Mouse (Mus musculus) heart, adult 2 months (tissue): ENCODE results near the gene Uba5. TPM values are rescaled to one million over a fixed set of nuclear protein-coding genes. Genes with fewer than 3 reads are reported as not detected.

Experiments used
- DNase-seq, 2 experiments: peaks; one replicate each; pipeline ENCODE4 v3.0.0; 2021
- H3K27ac ChIP-seq: fragments of 200-600 bp; 2 replicates; pipeline ENCODE4 v1.8.1; 2022
- H3K27me3 ChIP-seq: fragments of 200-500 bp; 2 replicates; pipeline ENCODE4 v1.6.1; 2012; ENCODE audit warnings: mild to moderate bottlenecking, low read length, inconsistent platforms, mixed read lengths; ENCODE audit not compliant: control insufficient read depth, insufficient read depth
- H3K36me3 ChIP-seq: fragments of 200-500 bp; 2 replicates; pipeline ENCODE4 v1.6.1; 2012; ENCODE audit warnings: low read length, inconsistent platforms; ENCODE audit not compliant: control insufficient read depth, insufficient read depth
- H3K4me1 ChIP-seq: fragments of 200-500 bp; 2 replicates; pipeline ENCODE4 v1.6.1; 2011; ENCODE audit warnings: low read length; ENCODE audit not compliant: control insufficient read depth, insufficient read depth
- H3K4me3 ChIP-seq: fragments of 200-600 bp; 2 replicates; pipeline ENCODE4 v1.8.1; 2022
- H3K79me2 ChIP-seq: fragments of 200-500 bp; replicated peaks from 2 replicates; pipeline ENCODE4 v1.6.1; 2012; ENCODE audit warnings: mild to moderate bottlenecking, inconsistent platforms, low read length, moderate library complexity, mixed read lengths; ENCODE audit not compliant: control insufficient read depth, insufficient read depth
- H3K9ac ChIP-seq: fragments of 200-500 bp; 2 replicates; pipeline ENCODE4 v1.6.1; 2012; ENCODE audit warnings: low read depth, mild to moderate bottlenecking, control low read depth, inconsistent platforms, low read length, mixed read lengths
- CTCF ChIP-seq: fragments of 200-600 bp; IDR thresholded peaks from 2 replicates; pipeline ENCODE4 v1.8.1; 2022; ENCODE audit warnings: antibody characterized with exemption, mild to moderate bottlenecking, moderate library complexity
- EP300 ChIP-seq: fragments of 200-500 bp; IDR thresholded peaks from 2 replicates; pipeline ENCODE4 v1.6.1; 2011; ENCODE audit warnings: low read depth, low read length, control low read depth; ENCODE audit not compliant: insufficient read depth
- POLR2A ChIP-seq: fragments of 200-500 bp; IDR thresholded peaks from 2 replicates; pipeline ENCODE4 v1.6.1; 2011; ENCODE audit warnings: mild to moderate bottlenecking, low read depth, low read length, control low read depth; ENCODE audit not compliant: insufficient read depth
- WGBS: fragments of 180-500 bp; shearing (Covaris S2); methylation state at CpG from one replicate; pipeline ENCODE4 v1.1.7; 2018; 5-methylcytosine and 5-hydroxymethylcytosine counted together
- intact Hi-C: fragments of 180-260 bp; cut with DNase I; formaldehyde crosslinking; loops from one replicate; pipeline ENCODE4 v1.15.1; 2025
- polyA plus RNA-seq: library from polyadenylated mRNA; depleted of rRNA; stranded (reverse); fragments of >200 nt; gene quantifications from 2 replicates; pipeline ENCODE4 v1.2.3, GENCODE M21; 2012
- total RNA-seq, 2 experiments: library from RNA; stranded (reverse); gene quantifications; 2 replicates each; pipeline ENCODE4 v1.2.3; 2021

The Uba5 gene
- total and polyA plus RNA-seq, 3 experiments, result 11.4 to 16.0 (median 14.8) TPM

DNA sequence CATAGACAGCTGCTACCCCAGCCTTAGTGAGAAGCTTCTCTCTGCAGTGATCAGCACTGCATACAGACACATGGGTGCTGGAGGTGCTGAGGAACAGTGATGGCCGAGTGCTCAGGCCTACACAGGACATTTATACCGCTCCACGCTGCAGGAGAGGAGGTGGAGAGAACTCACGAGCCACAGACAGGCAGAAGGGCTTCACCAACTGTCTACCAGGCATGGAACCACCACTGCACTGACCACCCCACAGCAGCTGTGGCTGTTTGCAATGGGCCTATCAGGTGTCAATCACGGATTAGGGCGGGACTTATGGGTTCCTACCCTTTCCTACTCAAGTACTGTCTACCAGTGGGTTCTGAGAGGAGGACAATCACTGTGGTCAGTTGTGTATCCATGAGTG, 11.9 kb downstream of the Uba5 start:
- no peaks in the 10 kb centered on the region for H3K27me3 ChIP-seq

DNA sequence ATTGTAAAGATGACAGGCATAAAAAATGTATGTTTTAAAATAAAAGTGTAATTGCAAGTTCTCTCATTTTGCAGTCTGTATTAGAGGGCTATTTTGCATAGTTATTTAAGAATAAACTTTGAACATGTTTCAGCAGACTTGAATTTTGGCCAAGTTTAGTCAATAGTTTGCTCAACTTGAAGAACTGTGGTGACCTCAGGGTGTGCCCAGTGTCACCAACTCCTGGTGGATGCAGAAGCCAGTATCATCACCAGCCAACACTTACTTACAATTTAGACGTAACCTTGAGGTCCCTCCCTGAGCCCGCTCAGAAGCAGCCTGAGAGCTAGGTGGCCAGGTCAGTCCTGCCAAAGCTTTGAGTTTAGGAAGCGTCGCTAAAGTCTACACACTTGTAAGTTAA, 19.3 kb downstream of the Uba5 start:
- Histone ChIP-seq H3K4me3 (no peak overlapping the region), H3K36me3 (no peaks in the 10 kb centered on the region), H3K9ac (no peak overlapping the region), H3K79me2 (no peaks in the 10 kb centered on the region), H3K27me3 (no peaks in the 10 kb centered on the region), H3K27ac (no peak overlapping the region), H3K4me1 (no peaks in the 10 kb centered on the region)
- no peak for TF ChIP-seq POLR2A
- no peak for TF ChIP-seq EP300
- TF ChIP-seq CTCF, result no peak
- intact Hi-C loops, result no loop called here
- 76% methylated on average over 4 of the region's 4 CpGs for WGBS
- no peak for DNase-seq

More for the DNA sequence above, 11.9 kb downstream of the Uba5 start:
- Histone ChIP-seq H3K36me3 (no peaks in the 10 kb centered on the region; the same call in 1 of the 2 replicates), H3K9ac (no peak overlapping the region), H3K4me1 (no peaks in the 10 kb centered on the region), H3K4me3 (no peak overlapping the region), H3K27ac (no peak overlapping the region), H3K79me2 (no peaks in the 10 kb centered on the region)
- no peak for DNase-seq
- TF ChIP-seq CTCF, result no peak
- TF ChIP-seq POLR2A, result no peak
- TF ChIP-seq EP300, result no peak
- intact Hi-C loops, result no loop called here
- WGBS, result 93% methylated on average over 6 of the region's 6 CpGs

DNA sequence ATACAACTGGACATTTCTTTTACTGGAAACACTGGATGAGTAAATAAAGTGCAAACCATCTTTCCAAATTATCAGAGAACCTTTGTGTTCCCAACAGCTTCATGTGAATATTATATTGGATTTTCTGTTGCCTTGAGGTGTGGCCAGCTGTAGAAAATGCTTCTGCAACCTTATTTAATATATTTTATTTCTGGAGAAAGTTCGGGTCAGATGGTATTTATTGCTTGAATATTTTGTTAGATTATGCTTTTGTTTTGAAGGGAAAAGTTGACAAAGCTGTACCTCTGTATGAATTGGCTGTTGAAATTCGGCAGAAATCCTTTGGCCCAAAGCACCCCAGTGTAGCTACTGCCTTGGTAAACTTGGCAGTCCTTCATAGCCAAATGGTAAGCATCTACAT, 22.6 kb downstream of the Uba5 start, which contains the start of gene Gm28305:
Gm28305 (plus strand) TSS at position 301 of the 400 bp plus-strand sequence.
- Histone ChIP-seq H3K27ac (no peak within 1 kb of the TSS), H3K36me3 (no peaks in the 10 kb centered on the region), H3K27me3 (no peaks in the 10 kb centered on the region), H3K4me1 (no peaks in the 10 kb centered on the region), H3K79me2 (no peaks in the 10 kb centered on the region), H3K4me3 (no peak within 1 kb of the TSS), H3K9ac (no peak within 1 kb of the TSS)
- TF ChIP-seq EP300 (no peak), POLR2A (no peak)
- no peak for DNase-seq
- WGBS, result 56% methylated on average over 2 of the region's 2 CpGs
- intact Hi-C loops, result no loop called here

DNA sequence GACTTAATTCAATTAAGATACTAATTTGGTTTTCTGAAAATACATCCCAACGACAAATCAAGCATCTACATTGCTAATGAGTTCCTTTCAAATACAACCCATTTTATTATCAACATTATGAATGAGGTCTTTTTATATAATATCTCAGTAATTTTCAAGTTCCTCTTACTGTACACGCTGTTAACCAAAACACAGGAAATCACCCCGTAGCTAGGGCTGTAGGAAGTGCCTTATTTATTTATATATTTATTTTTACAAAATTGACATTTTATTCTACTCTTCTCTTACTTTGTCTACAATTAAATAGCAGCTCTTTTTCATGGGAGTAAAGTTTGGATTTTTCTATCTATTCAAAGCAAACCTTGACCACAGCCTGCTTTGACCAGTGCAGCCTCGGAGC, 23.2 kb downstream of the Uba5 start:
- Histone ChIP-seq H3K4me1 (no peaks in the 10 kb centered on the region), H3K79me2 (no peaks in the 10 kb centered on the region), H3K27ac (no peak overlapping the region), H3K4me3 (no peak overlapping the region), H3K27me3 (no peaks in the 10 kb centered on the region), H3K36me3 (no peaks in the 10 kb centered on the region), H3K9ac (no peak overlapping the region)
- intact Hi-C loops, result loop anchor here (5.0 kb wide), 1 partner anchor 38 kb away; no protein-coding TSS in a partner anchor
- no peak for DNase-seq
- TF ChIP-seq EP300, result no peak
- TF ChIP-seq POLR2A, result no peak
- no peak for TF ChIP-seq CTCF
- whole genome bisulfite sequencing, result 73% methylated on average over 4 of the region's 4 CpGs

DNA sequence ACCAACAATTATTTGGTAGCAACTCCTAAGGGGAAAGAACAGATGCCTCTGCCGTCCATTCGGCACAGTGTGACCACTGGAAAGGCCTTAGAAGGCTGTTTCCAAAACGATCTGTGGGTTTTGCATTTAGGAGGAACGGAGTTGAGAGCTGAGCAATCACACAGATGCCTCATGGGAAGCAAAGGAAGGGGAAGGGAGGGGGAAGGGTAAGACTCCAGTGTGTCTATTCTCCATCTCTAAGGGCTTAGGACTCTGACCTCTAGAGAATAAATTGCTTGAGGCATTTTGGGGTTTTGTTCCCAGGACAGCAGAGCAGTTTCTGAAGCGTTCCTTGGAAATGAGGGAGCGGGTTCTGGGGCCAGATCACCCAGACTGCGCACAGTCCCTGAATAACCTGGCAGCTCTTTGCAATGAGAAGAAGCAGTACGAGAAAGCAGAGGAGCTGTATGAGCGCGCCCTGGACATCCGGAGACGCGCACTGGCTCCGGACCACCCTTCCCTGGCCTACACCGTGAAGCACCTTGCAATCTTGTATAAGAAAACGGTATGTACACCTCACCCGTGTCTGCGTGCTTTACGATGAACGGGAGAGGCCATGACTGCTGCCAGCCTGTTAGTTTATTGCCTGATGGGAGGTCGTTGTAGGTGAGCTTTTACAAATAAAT, 23.8 kb downstream of the Uba5 start:
- Histone ChIP-seq H3K4me3 (no peak overlapping the region), H3K36me3 (no peaks in the 10 kb centered on the region), H3K4me1 (no peaks in the 10 kb centered on the region), H3K27ac (no peak overlapping the region), H3K9ac (no peak overlapping the region), H3K27me3 (no peaks in the 10 kb centered on the region), H3K79me2 (no peaks in the 10 kb centered on the region)
- intact Hi-C loops, result loop anchor here (5.0 kb wide), 1 partner anchor 38 kb away; no protein-coding TSS in a partner anchor
- TF ChIP-seq POLR2A, result no peak
- TF ChIP-seq EP300, result no peak
- no peak for TF ChIP-seq CTCF
- WGBS, result 92% methylated on average over 21 of the region's 21 CpGs
- DNase-seq, result no peak

DNA sequence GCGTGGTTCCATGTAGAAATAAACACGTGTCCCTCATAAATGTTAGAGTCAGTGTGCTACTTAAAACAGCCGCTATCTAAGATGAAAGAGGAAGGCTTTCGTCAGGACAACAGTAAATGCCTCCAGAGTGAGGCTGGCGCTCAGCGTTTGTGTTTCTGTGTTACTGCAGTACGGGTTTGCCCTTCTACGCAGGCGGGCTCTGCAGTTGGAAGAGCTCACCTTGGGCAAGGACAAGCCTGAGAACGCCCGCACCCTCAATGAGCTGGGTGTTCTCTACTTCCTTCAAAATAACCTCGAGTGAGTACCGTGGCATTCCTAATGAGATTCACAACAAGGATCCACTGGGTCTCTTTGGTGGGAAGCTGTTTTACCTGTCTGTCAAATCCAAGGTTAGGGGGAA, 24.7 kb downstream of the Uba5 start:
- TF ChIP-seq CTCF (no peak), POLR2A (no peak), EP300 (no peak)
- Histone ChIP-seq H3K4me3 (no peak overlapping the region), H3K36me3 (no peaks in the 10 kb centered on the region), H3K9ac (no peak overlapping the region), H3K4me1 (no peaks in the 10 kb centered on the region), H3K79me2 (no peaks in the 10 kb centered on the region), H3K27ac (no peak overlapping the region), H3K27me3 (no peaks in the 10 kb centered on the region)
- whole genome bisulfite sequencing, result 73% methylated on average over 13 of the region's 13 CpGs
- DNase-seq, result no peak
- intact Hi-C loops, result loop anchor here (5.0 kb wide), 1 partner anchor 39 kb away; no protein-coding TSS in a partner anchor
